12 mouse cellular contexts compared by ENCODE assay signal in genomic region chr11:19849844-19850420, GRCm38 (mm10).
A peak's percentile ranks its signal among the peaks of the same experiment; 100 is the strongest.
DNase-seq lines count a peak whose midpoint lies in the region; ATAC-seq and TF ChIP-seq lines count a peak whose summit lies in the region.
"Had no signal": no experiment of that assay in that cellular context is flagged by ENCODE, and none has a peak within 500 bp of the region (broad histone marks: within the 10 kb centered on the region; RNA-seq: fewer than 3 reads in every experiment).

No protein-coding gene starts in this region.

- no peaks in the 10 kb centered on the region for H3K36me3 ChIP-seq in kidney, postnatal 0 days (ENCODE audit: insufficient read depth, low read length)
- H3K36me3 ChIP-seq in E14TG2a.4 (ENCODE audit: insufficient read depth, low read length) = no peaks in the 10 kb centered on the region
- no peaks in the 10 kb centered on the region for H3K36me3 ChIP-seq in limb, embryonic 14.5 days (ENCODE audit: control insufficient read depth, insufficient read depth, low read length)

- 84% methylated on average over 3 of the region's 3 CpGs for WGBS in kidney, postnatal 0 days
- WGBS in limb, embryonic 14.5 days = 77% methylated on average over 3 of the region's 3 CpGs

- DNase-seq in kidney, postnatal 0 days (ENCODE audit: low spot score) = no peak
- no peak for DNase-seq in kidney, adult 18-20 months
- peak; percentile 71 for DNase-seq in ZHBTc4 (ENCODE audit: low read depth, low spot score)
- DNase-seq in limb, embryonic 14.5 days (ENCODE audit: low spot score) = no peak
- no peak for DNase-seq in gastrocnemius, postnatal 14 days
- no peak for DNase-seq in left cerebral cortex, adult 8-10 months (ENCODE audit: low spot score in 2 of 2)
- DNase-seq: cerebellum, postnatal 36 days; heart, postnatal 14 days; thymus, postnatal 25 days had no signal

- H3K9ac ChIP-seq in kidney, postnatal 0 days (ENCODE audit: low read depth, low read length) = no peak overlapping the region
- H3K9ac ChIP-seq in limb, embryonic 14.5 days (ENCODE audit: low read depth, low read length, severe bottlenecking) = no peak overlapping the region

- intact Hi-C loops in gastrocnemius, postnatal 14 days (cut with DNase I; ENCODE audit: low total_unique reads) = no loop called here

- no peak overlapping the region for H3K4me3 ChIP-seq in kidney, postnatal 0 days (replicated peaks; ENCODE audit: low read depth, low read length)
- H3K4me3 ChIP-seq in E14TG2a.4 (replicated peaks; ENCODE audit: low read length) = peak overlapping the region; percentile 82
- H3K4me3 ChIP-seq in limb, embryonic 14.5 days (replicated peaks; ENCODE audit: low read length) = no peak overlapping the region

- no peaks in the 10 kb centered on the region for H3K27me3 ChIP-seq in kidney, postnatal 0 days (ENCODE audit: insufficient read depth, low read length)
- H3K27me3 ChIP-seq in E14TG2a.4 (ENCODE audit: insufficient read depth, low read length) = no peaks in the 10 kb centered on the region
- no peaks in the 10 kb centered on the region for H3K27me3 ChIP-seq in limb, embryonic 14.5 days (ENCODE audit: control insufficient read depth, insufficient read depth, low read length)

- peaks cover 8% of the 10 kb centered on the region; the same call in 1 of the 2 replicates for H3K4me1 ChIP-seq in kidney, postnatal 0 days (replicated peaks; ENCODE audit: insufficient read depth, low read length)
- peaks cover 50% of the 10 kb centered on the region for H3K4me1 ChIP-seq in E14TG2a.4 (replicated peaks; ENCODE audit: low read depth, low read length)
- H3K4me1 ChIP-seq in limb, embryonic 14.5 days (ENCODE audit: control insufficient read depth, insufficient read depth, low read length) = peaks cover 15% of the 10 kb centered on the region

- ATAC-seq in kidney, postnatal 0 days (replicated peaks; ENCODE audit: low FRiP score, low read depth) = peak; percentile 17; the same call in 1 of the 2 replicates
- ATAC-seq in limb, embryonic 14.5 days (ENCODE audit: low FRiP score, low read depth) = no peak
- ATAC-seq in inflammation-experienced regulatory T-cells, adult 6 months = no peak

- no peak for TF ChIP-seq CTCF in kidney, postnatal 0 days (IDR thresholded peaks at IDR 0.05; ENCODE audit: low read depth)
- TF ChIP-seq CTCF in E14TG2a.4 (conservative IDR thresholded peaks at IDR 0.05; ENCODE audit: low read length) = no peak

- no peaks in the 10 kb centered on the region for H3K9me3 ChIP-seq in kidney, postnatal 0 days (replicated peaks; ENCODE audit: low read length)
- H3K9me3 ChIP-seq in E14TG2a.4 (ENCODE audit: low read length) = no peaks in the 10 kb centered on the region
- H3K9me3 ChIP-seq in limb, embryonic 14.5 days (ENCODE audit: control insufficient read depth, low read length) = no peaks in the 10 kb centered on the region

- no peak overlapping the region for H3K4me2 ChIP-seq in kidney, postnatal 0 days (ENCODE audit: low read length)
- H3K4me2 ChIP-seq in limb, embryonic 14.5 days (replicated peaks; ENCODE audit: low read depth, low read length, severe bottlenecking) = no peak overlapping the region

- no peak for TF ChIP-seq POLR2A in limb, embryonic 14.5 days (IDR thresholded peaks at IDR 0.05; ENCODE audit: borderline replicate concordance, extremely low read depth, insufficient read depth, insufficient read length)

- H3K27ac ChIP-seq in kidney, postnatal 0 days = no peak overlapping the region
- peak overlapping the region; percentile 44; the same call in 1 of the 2 replicates for H3K27ac ChIP-seq in limb, embryonic 14.5 days (replicated peaks; ENCODE audit: low read depth, low read length)
- H3K27ac ChIP-seq: macrophage had no signal
